Mouse (Mus musculus) CH12.LX (cell line): ENCODE data around the gene Mybphl. TPM values are rescaled to one million over a fixed set of nuclear protein-coding genes. Genes with fewer than 3 reads are reported as not detected.

Source experiments
- DNase-seq: peaks from one replicate; pipeline ENCODE4 v3.0.0-alpha.2; 2013; ENCODE audit errors: extremely low read depth
- H3K27ac ChIP-seq: 2 replicates; pipeline ENCODE4 v1.5.1; 2012; ENCODE audit warnings: low read depth, mild to moderate bottlenecking, control low read depth, moderate library complexity; ENCODE audit not compliant: insufficient read depth
- H3K27me3 ChIP-seq: replicated peaks from 2 replicates; pipeline ENCODE3; 2012; ENCODE audit warnings: inconsistent platforms
- H3K36me3 ChIP-seq, 2 experiments: replicated peaks in 1 of 2; 2 replicates each; pipeline versions ENCODE3 to v1.6.1; 2012; ENCODE audit warnings: inconsistent platforms in 1 of 2, low read length in 1 of 2, mild to moderate bottlenecking in 1 of 2, mixed read lengths in 1 of 2, moderate library complexity in 1 of 2; ENCODE audit not compliant: control insufficient read depth in 1 of 2, insufficient read depth in 1 of 2
- H3K4me1 ChIP-seq, 2 experiments: 2 replicates each; pipeline ENCODE4 v1.6.1; 2012; ENCODE audit warnings: inconsistent platforms in 1 of 2, moderate library complexity in 1 of 2; ENCODE audit not compliant: insufficient read depth in 2 of 2, control insufficient read depth in 1 of 2
- H3K4me2 ChIP-seq: 2 replicates; pipeline ENCODE4 v1.6.1; 2012; ENCODE audit warnings: low read depth, mild to moderate bottlenecking, control low read depth; ENCODE audit not compliant: poor library complexity, insufficient read depth, severe bottlenecking
- H3K4me3 ChIP-seq, 3 experiments: fragments of 150-350 bp in 1 of 3; sonication (generic) in 1 of 3; replicated peaks in 1 of 3; 2 replicates each; pipeline versions ENCODE3 to v1.5.1; 2011 to 2012; ENCODE audit warnings: low read depth in 2 of 3, low read length in 2 of 3, mild to moderate bottlenecking in 2 of 3, moderate library complexity in 2 of 3, control low read depth in 1 of 3, improper control_type of control experiment in 1 of 3, inconsistent platforms in 1 of 3, mixed read lengths in 1 of 3; ENCODE audit not compliant: poor library complexity in 1 of 3
- H3K79me2 ChIP-seq: replicated peaks from 2 replicates; pipeline ENCODE4 v1.6.1; 2012; ENCODE audit warnings: mild to moderate bottlenecking, moderate library complexity; ENCODE audit not compliant: control insufficient read depth, poor library complexity, insufficient read depth, severe bottlenecking; ENCODE audit errors: extremely low read depth
- H3K9ac ChIP-seq: 2 replicates; pipeline ENCODE4 v1.6.1; 2012; ENCODE audit warnings: low read depth, mild to moderate bottlenecking, control low read depth, moderate library complexity; ENCODE audit not compliant: insufficient read depth
- H3K9me3 ChIP-seq: replicated peaks from 2 replicates; pipeline ENCODE3; 2012; ENCODE audit warnings: low read length, inconsistent platforms, mixed read lengths
- CHD1 ChIP-seq: IDR thresholded peaks from 2 replicates; pipeline ENCODE4 v1.6.1; 2012; ENCODE audit warnings: low read depth, low read length, improper control_type of control experiment, inconsistent platforms
- CHD2 ChIP-seq: IDR thresholded peaks from 2 replicates; pipeline ENCODE4 v1.6.1; 2011; ENCODE audit warnings: low read length, improper control_type of control experiment
- ELF1 ChIP-seq: IDR thresholded peaks from 2 replicates; pipeline ENCODE4 v1.6.1; 2014; ENCODE audit warnings: low read depth, mild to moderate bottlenecking, inconsistent platforms, low read length, improper control_type of control experiment
- EP300 ChIP-seq: IDR thresholded peaks from 2 replicates; pipeline ENCODE4 v1.6.1; 2011; ENCODE audit warnings: low read length, improper control_type of control experiment
- ETS1 ChIP-seq: conservative IDR thresholded peaks from 2 replicates; pipeline ENCODE4 v1.6.1; 2012; ENCODE audit warnings: low read depth, mild to moderate bottlenecking, inconsistent platforms, low read length, improper control_type of control experiment, moderate library complexity
- HCFC1 ChIP-seq: IDR thresholded peaks from 2 replicates; pipeline ENCODE4 v1.6.1; 2012; ENCODE audit warnings: low read depth, mild to moderate bottlenecking, inconsistent platforms, low read length, improper control_type of control experiment
- JUN ChIP-seq: IDR thresholded peaks from 2 replicates; pipeline ENCODE4 v1.6.1; 2011; ENCODE audit warnings: low read depth, mild to moderate bottlenecking, low read length, improper control_type of control experiment, moderate library complexity; ENCODE audit not compliant: insufficient read depth
- MAZ ChIP-seq: IDR thresholded peaks from 2 replicates; pipeline ENCODE4 v1.6.1; 2012; ENCODE audit warnings: low read depth, mild to moderate bottlenecking, inconsistent platforms, low read length, improper control_type of control experiment, moderate library complexity
- MEF2A ChIP-seq: IDR thresholded peaks from 2 replicates; pipeline ENCODE4 v1.6.1; 2014; ENCODE audit warnings: low read depth, mild to moderate bottlenecking, inconsistent platforms, low read length, improper control_type of control experiment, borderline replicate concordance
- NELFE ChIP-seq: IDR thresholded peaks from 2 replicates; pipeline ENCODE4 v1.6.1; 2011; ENCODE audit warnings: low read depth, low read length, improper control_type of control experiment
- PAX5 ChIP-seq: IDR thresholded peaks from 2 replicates; pipeline ENCODE4 v1.6.1; 2012; ENCODE audit warnings: low read length, inconsistent platforms, mixed read lengths
- POLR2AphosphoS2 ChIP-seq: IDR thresholded peaks from 2 replicates; pipeline ENCODE4 v1.6.1; 2011; ENCODE audit warnings: low read depth, low read length, improper control_type of control experiment
- RAD21 ChIP-seq: IDR thresholded peaks from 2 replicates; pipeline ENCODE4 v1.6.1; 2011; ENCODE audit warnings: low read depth, mild to moderate bottlenecking, low read length, improper control_type of control experiment, moderate library complexity
- RCOR1 ChIP-seq: conservative IDR thresholded peaks from 2 replicates; pipeline ENCODE4 v1.6.1; 2012; ENCODE audit warnings: low read depth, mild to moderate bottlenecking, inconsistent platforms, low read length, improper control_type of control experiment
- SIN3A ChIP-seq: IDR thresholded peaks from 2 replicates; pipeline ENCODE4 v1.6.1; 2012; ENCODE audit warnings: low read length, improper control_type of control experiment, inconsistent platforms
- TCF12 ChIP-seq: IDR thresholded peaks from 2 replicates; pipeline ENCODE4 v1.6.1; 2014; ENCODE audit warnings: low read depth, mild to moderate bottlenecking, inconsistent platforms, low read length, improper control_type of control experiment
- UBTF ChIP-seq: IDR thresholded peaks from 2 replicates; pipeline ENCODE4 v1.6.1; 2012; ENCODE audit warnings: low read depth, mild to moderate bottlenecking, inconsistent platforms, low read length, improper control_type of control experiment, moderate library complexity
- ZC3H11A ChIP-seq: IDR thresholded peaks from 2 replicates; pipeline ENCODE4 v1.6.1; 2012; ENCODE audit warnings: low read depth, mild to moderate bottlenecking, inconsistent platforms, low read length, improper control_type of control experiment
- ZKSCAN1 ChIP-seq: IDR thresholded peaks from 2 replicates; pipeline ENCODE4 v1.6.1; 2012; ENCODE audit warnings: low read depth, inconsistent platforms, low read length, improper control_type of control experiment, borderline replicate concordance
- ZNF384 ChIP-seq: IDR thresholded peaks from 2 replicates; pipeline ENCODE4 v1.6.1; 2012; ENCODE audit warnings: low read depth, low read length, improper control_type of control experiment, inconsistent platforms
- dilution Hi-C: fragments of 300-500 bp; cut with MboI; formaldehyde crosslinking; loops from 2 replicates; pipeline ENCODE4 v1.14.3; 2020; ENCODE audit warnings: low sequenced_read_pairs; ENCODE audit not compliant: extremely low pct_unique_long_range_greater_than_20kb, extremely low pct_ligation_motif_present
- in situ Hi-C: fragments of 300-500 bp; cut with MboI; formaldehyde crosslinking; loops from 3 replicates; pipeline ENCODE4 v1.14.3; 2019; ENCODE audit warnings: low sequenced_read_pairs, low pct_ligation_motif_present, low pct_unique_long_range_greater_than_20kb, mixed read lengths
- polyA plus RNA-seq: library from polyadenylated mRNA; unstranded; fragments of >175 nt; gene quantifications from 2 replicates; pipeline ENCODE4 v1.2.1, GENCODE M21; 2012; ENCODE audit warnings: low read depth; ENCODE audit not compliant: insufficient read length
- total RNA-seq, 2 experiments: library from RNA; depleted of rRNA; stranded (reverse); fragments of 300-350 nt in 1 of 2; fragments of >200 nt in 1 of 2; gene quantifications; 2 replicates each; pipeline ENCODE4 v1.2.3; 2012 to 2014

The Mybphl gene
- total and polyA plus RNA-seq, 3 experiments = not detected

- dilution Hi-C loops (no loop called here), in situ Hi-C loops (no loop called here)
- no peak overlapping the region for H3K4me2 ChIP-seq
- no peak overlapping the region for H3K4me3 ChIP-seq
- peaks cover 8 to 17% of the 10 kb centered on the region in 2 experiments; a peak in 3 of 4 replicates for H3K4me1 ChIP-seq
- H3K79me2 ChIP-seq = no peaks in the 10 kb centered on the region
- no peaks in the 10 kb centered on the region for H3K9me3 ChIP-seq
- H3K9ac ChIP-seq = no peak overlapping the region
- no peak for DNase-seq
- no peak overlapping the region for H3K27ac ChIP-seq
- H3K27me3 ChIP-seq = peaks cover 45% of the 10 kb centered on the region
- TF ChIP-seq CHD2 (no peak), POLR2AphosphoS2 (no peak), RAD21 (no peak), ETS1 (no peak), MAZ (no peak), TCF12 (no peak), RCOR1 (no peak)
- TF ChIP-seq, all 38 proteins: peak for 0
- peaks cover 5 to 15% of the 10 kb centered on the region in 2 experiments for H3K36me3 ChIP-seq
Observed at GRCm38 (mm10) chr3:108392299-108392698, 27.6 kb downstream of the Mybphl start.

GRCm38 (mm10) chr3:108392793-108393192 lies 28.1 kb downstream of the Mybphl start:
- DNase-seq = no peak
- Histone ChIP-seq H3K9me3 (no peaks in the 10 kb centered on the region), H3K79me2 (no peaks in the 10 kb centered on the region), H3K4me3 (no peak overlapping the region), H3K27ac (no peak overlapping the region), H3K36me3 (peaks cover under 1 to 10% of the 10 kb centered on the region in 2 experiments), H3K4me2 (no peak overlapping the region), H3K9ac (no peak overlapping the region), H3K27me3 (peaks cover 50% of the 10 kb centered on the region), H3K4me1 (peaks cover 8 to 14% of the 10 kb centered on the region in 2 experiments; a peak in 3 of 4 replicates)
- dilution Hi-C loops = no loop called here
- in situ Hi-C loops = no loop called here
- no peak for TF ChIP-seq HCFC1
- TF ChIP-seq CHD1 = no peak
- TF ChIP-seq NELFE = no peak
- TF ChIP-seq ZKSCAN1 = no peak
- TF ChIP-seq ZNF384 = no peak
- TF ChIP-seq MAZ = no peak
- TF ChIP-seq POLR2AphosphoS2 = no peak
- no peak for TF ChIP-seq ELF1
- no peak for TF ChIP-seq SIN3A
- TF ChIP-seq EP300 = no peak
- TF ChIP-seq PAX5 = no peak
- no peak for TF ChIP-seq UBTF
- no peak for TF ChIP-seq ETS1
- TF ChIP-seq MEF2A = no peak
- TF ChIP-seq JUN = no peak
- no peak for TF ChIP-seq ZC3H11A
